Mouse (Mus musculus) intestine, embryonic 16.5 days (tissue): ENCODE results near the gene Lrrc4b. TPM values are rescaled to one million over a fixed set of nuclear protein-coding genes. Genes with fewer than 3 reads are reported as not detected.
A peak's percentile ranks its signal among the peaks of the same experiment; 100 is the strongest.

Experiments used
- ATAC-seq: fragments of 200-750 bp; cut with Nextera tagmentation; 2 replicates; pipeline ENCODE4 v1.8.0; 2017; ENCODE audit warnings: moderate TSS enrichment, moderate library complexity
- H3K27ac ChIP-seq: fragments of 300-500 bp; sonication (generic); 2 replicates; pipeline ENCODE4 v1.5.1; 2014; ENCODE audit warnings: mild to moderate bottlenecking, low read length
- H3K27me3 ChIP-seq: fragments of 300-500 bp; sonication (generic); replicated peaks from 2 replicates; pipeline ENCODE4 v1.6.1; 2014; ENCODE audit warnings: low read length, control low read depth, mixed read lengths; ENCODE audit not compliant: control insufficient read depth, insufficient read depth
- H3K36me3 ChIP-seq: fragments of 300-500 bp; sonication (generic); 2 replicates; pipeline ENCODE4 v1.6.1; 2014; ENCODE audit warnings: low read length, control low read depth; ENCODE audit not compliant: control insufficient read depth, insufficient read depth
- H3K4me1 ChIP-seq: fragments of 300-500 bp; sonication (generic); 2 replicates; pipeline ENCODE4 v1.6.1; 2014; ENCODE audit warnings: low read length, control low read depth, mixed read lengths; ENCODE audit not compliant: control insufficient read depth, insufficient read depth
- H3K4me2 ChIP-seq: fragments of 300-500 bp; sonication (generic); 2 replicates; pipeline ENCODE4 v1.6.1; 2014; ENCODE audit warnings: low read depth, low read length, control low read depth
- H3K4me3 ChIP-seq: fragments of 300-500 bp; sonication (generic); 2 replicates; pipeline ENCODE4 v1.5.1; 2014; ENCODE audit warnings: mild to moderate bottlenecking, low read length
- H3K9ac ChIP-seq: fragments of 300-500 bp; sonication (generic); 2 replicates; pipeline ENCODE4 v1.6.1; 2014; ENCODE audit warnings: low read depth, low read length
- H3K9me3 ChIP-seq: fragments of 300-500 bp; sonication (generic); 2 replicates; pipeline ENCODE4 v1.6.1; 2016; ENCODE audit warnings: low read length, control low read depth; ENCODE audit not compliant: control insufficient read depth
- WGBS: fragments of 180-500 bp; shearing (Covaris S2); extraction: QIAGEN DNeasy Blood & Tissue Kit; methylation state at CpG from one replicate; pipeline ENCODE4 v1.1.7; 2014; 5-methylcytosine and 5-hydroxymethylcytosine counted together
- polyA plus RNA-seq: library from polyadenylated mRNA; unstranded; fragments of >200 nt; fragmentation: Nextera tagmentation; extraction: Ambion mirVana; gene quantifications from 2 replicates; pipeline ENCODE4 v1.2.1, GENCODE M21; 2015

Gene Lrrc4b
- polyA plus RNA-seq, 1 experiment from 2014 or later, result 0.43 TPM

DNA sequence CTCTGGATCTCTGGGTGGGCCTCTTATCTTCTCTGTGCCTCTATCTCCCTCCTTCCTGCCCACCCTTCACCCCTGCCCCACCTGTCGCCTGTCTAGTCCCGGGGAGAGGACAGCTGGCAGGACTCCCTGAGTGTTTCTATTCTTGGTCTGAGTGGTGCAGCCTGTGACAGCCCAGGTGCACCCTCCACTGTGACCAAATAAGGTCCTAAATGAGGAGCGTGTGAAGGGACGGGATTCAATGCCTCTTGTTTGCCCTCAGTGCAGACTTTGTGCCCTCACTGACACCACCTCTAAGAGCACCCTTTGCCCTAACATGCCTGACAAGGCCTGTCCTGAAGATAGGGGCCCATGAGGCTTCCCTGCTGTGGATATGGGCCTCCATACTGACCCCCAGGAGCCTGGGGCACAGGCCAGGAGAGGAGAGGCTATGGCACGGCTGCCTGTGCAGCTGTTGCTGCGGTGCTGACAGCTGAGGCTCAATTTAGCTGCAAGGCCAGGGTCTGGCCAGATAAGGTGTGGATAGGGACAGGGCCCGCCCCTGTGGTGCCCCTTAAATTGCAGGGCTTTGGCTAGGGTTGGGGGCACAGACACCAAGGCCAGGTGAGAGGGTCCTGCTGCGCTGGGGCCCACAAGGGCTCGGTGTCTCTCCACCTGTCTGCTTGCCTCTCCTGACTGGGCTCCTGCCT lies 44.3 kb downstream of the Lrrc4b start:
- Histone ChIP-seq H3K9ac (peak overlapping the region; percentile 46), H3K4me1 (peaks cover 19% of the 10 kb centered on the region), H3K9me3 (no peaks in the 10 kb centered on the region), H3K27ac (peak overlapping the region; percentile 31; the same call in 1 of the 2 replicates), H3K27me3 (no peaks in the 10 kb centered on the region; the same call in 1 of the 2 replicates), H3K36me3 (0 out of 2 replicates have a peak, but pooled peaks cover 4% of the 10 kb centered on the region), H3K4me2 (no peak overlapping the region), H3K4me3 (no peak overlapping the region)
- peak; percentile 27 for ATAC-seq
- WGBS, result 42% methylated on average over 9 of the region's 9 CpGs

DNA sequence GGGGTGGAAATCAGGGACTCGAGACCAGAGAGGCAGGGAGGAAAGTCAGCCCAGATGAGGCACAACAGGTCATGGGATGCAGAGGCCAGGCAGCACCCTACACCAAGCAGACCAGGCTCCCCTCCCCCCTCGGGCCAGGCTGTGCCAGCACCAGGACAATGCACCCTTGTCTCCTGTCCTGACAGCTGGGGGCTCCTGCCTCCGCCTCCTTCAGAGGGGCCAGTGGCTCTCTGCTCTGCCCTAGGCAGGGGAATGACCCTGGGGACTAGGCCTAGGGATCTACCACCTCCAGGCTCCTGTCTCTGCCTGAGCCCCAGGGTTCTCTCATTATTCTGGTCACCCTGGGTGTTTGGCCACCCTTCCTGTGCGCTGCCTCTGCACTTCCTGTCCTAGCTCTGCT lies 45.6 kb downstream of the Lrrc4b start:
- Histone ChIP-seq H3K4me3 (no peak overlapping the region), H3K27ac (no peak overlapping the region), H3K36me3 (0 out of 2 replicates have a peak, but pooled peaks cover 4% of the 10 kb centered on the region), H3K9ac (peak overlapping the region; percentile 27; the same call in 1 of the 2 replicates), H3K4me2 (no peak overlapping the region), H3K27me3 (no peaks in the 10 kb centered on the region; the same call in 1 of the 2 replicates), H3K9me3 (no peaks in the 10 kb centered on the region), H3K4me1 (peaks cover 11% of the 10 kb centered on the region)
- peak; percentile 23 for ATAC-seq
- 19% methylated on average over 4 of the region's 4 CpGs for WGBS

DNA sequence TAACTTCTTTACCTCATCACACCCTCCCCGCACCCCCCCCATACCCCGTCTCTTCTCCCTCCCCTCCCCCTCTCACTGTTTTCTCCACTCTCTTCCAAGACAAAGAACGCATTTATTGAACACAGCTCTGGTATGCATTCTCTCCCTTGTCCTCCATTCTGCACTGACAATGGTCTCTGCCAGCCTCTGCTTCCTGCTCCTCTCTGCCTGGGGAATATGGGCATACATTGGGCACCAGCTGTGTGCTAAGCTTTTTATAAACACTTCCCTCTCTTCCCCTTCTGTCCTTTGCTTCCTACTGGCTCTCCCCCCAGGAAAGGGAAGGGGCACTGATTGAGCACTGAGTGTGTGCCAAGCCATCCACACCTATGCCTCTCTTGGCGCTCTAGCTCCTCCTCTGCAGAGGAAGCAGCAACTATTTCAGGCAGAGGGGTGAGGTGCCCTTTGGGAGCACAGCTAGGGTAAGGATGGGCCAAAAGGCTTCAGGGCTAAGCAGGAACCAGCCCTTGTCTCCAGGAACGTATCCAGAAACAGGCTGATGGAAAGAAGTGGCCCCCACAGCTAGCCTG lies 46.3 kb downstream of the Lrrc4b start:
- H3K9ac ChIP-seq, result no peak overlapping the region
- 41% methylated on average over 5 of the region's 5 CpGs for WGBS
- H3K4me2 ChIP-seq, result no peak overlapping the region
- peaks cover 3% of the 10 kb centered on the region; the same call in 1 of the 2 replicates for H3K27me3 ChIP-seq
- no peaks in the 10 kb centered on the region for H3K9me3 ChIP-seq
- ATAC-seq, result no peak
- H3K4me3 ChIP-seq, result no peak overlapping the region
- no peak overlapping the region for H3K27ac ChIP-seq
- H3K36me3 ChIP-seq, result 0 out of 2 replicates have a peak, but pooled peaks cover 4% of the 10 kb centered on the region
- H3K4me1 ChIP-seq, result peaks cover 11% of the 10 kb centered on the region

DNA sequence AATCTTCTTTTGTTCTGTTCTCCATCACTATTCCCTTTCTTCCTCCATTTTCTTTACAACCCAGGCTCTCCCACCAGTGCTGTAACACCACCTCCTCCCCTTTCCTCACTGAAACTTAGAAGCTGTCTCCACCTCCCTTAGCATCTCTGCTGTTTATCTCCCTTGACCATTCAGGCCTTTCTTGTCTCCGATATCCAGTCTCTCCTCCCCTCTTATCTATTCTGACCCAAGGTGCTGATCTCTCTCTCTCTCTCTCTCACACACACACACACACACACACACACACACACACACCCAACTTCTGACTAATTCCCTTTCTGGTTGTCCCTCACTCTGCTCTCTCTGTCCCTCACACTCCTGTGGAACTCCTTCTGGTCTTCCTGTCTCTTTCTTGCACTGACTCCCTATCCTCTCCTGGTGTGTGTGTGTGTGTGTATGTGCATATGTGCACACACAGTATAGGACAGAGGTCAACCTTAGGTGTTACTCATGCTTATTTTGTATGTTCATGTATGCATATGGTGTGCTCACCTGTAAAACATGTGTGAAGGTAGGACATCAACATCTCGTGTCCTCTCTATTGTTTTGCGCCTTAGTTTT lies 54.1 kb downstream of the Lrrc4b start:
- Histone ChIP-seq H3K9ac (no peak overlapping the region), H3K9me3 (no peaks in the 10 kb centered on the region), H3K4me2 (no peak overlapping the region), H3K4me3 (no peak overlapping the region), H3K4me1 (no peaks in the 10 kb centered on the region), H3K36me3 (no peaks in the 10 kb centered on the region), H3K27me3 (peaks cover 3% of the 10 kb centered on the region; the same call in 1 of the 2 replicates), H3K27ac (no peak overlapping the region)
- ATAC-seq, result peak; percentile 56; the same call in 1 of the 2 replicates
- 71% methylated on average over 3 of the region's 3 CpGs for WGBS

DNA sequence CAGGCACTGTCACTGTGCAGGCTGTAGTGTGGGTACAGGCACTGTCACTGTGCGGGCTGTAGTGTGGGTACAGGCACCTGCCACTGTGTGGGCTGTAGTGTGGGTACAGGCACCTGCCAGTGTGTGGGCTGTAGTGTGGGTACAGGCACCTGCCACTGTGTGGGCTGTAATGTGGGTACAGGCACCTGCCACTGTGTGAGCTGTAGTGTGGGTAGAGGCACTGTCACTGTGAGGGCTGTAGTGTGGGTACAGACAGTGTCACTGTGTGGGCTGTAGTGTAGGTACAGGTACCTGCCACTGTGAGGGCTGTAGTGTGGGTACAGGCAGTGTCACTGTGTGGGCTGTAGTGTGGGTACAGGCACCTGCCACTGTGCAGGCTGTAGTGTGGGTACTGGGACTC lies 55.3 kb downstream of the Lrrc4b start:
- ATAC-seq, result no peak
- Histone ChIP-seq H3K27ac (no peak overlapping the region), H3K27me3 (peaks cover 3% of the 10 kb centered on the region; the same call in 1 of the 2 replicates), H3K36me3 (no peaks in the 10 kb centered on the region), H3K4me2 (no peak overlapping the region), H3K4me1 (no peaks in the 10 kb centered on the region), H3K9ac (no peak overlapping the region), H3K9me3 (no peaks in the 10 kb centered on the region), H3K4me3 (no peak overlapping the region)
- WGBS, result 100% methylated on average over 1 of the region's 1 CpGs

DNA sequence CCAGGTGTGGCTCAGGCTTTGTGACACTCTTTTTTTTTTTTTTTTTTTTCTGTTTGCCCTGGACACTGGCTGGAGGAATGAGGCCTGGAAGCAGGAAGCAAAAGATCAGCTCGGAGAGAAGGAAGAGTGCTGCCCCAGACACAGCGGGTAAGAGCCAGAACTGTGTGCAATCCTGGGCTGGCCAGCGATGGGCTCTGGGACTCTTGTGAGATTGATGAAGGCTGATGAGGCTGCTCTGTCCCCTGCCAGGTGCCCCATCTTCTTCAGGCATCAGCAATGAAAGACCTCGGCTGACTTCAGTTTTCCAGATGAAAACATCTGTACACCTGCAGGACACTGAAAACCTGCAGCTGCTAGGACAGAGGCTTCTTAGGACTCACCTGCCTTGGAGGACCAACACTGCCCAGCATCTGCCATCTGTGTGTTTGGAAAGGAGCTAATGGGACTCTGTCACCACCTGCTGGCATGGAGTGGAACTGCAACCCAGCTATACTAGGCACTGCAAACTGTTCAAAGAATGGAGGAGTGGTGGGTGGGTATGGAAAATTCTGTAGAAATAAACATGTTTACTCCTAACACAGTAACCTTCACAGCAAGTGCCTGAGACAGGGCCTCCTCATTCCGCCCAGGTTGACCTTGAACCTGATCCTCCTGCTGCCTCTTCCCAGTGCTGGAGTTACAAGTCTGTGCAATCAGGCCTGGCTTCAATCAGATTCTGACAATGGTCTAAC lies 56.2 kb downstream of the Lrrc4b start:
- no peak overlapping the region for H3K4me3 ChIP-seq
- no peaks in the 10 kb centered on the region for H3K9me3 ChIP-seq
- no peak overlapping the region for H3K27ac ChIP-seq
- H3K27me3 ChIP-seq, result no peaks in the 10 kb centered on the region; the same call in 1 of the 2 replicates
- no peaks in the 10 kb centered on the region for H3K4me1 ChIP-seq
- no peak overlapping the region for H3K9ac ChIP-seq
- no peak overlapping the region for H3K4me2 ChIP-seq
- peak; percentile 72 for ATAC-seq
- 32% methylated on average over 5 of the region's 5 CpGs for WGBS
- no peaks in the 10 kb centered on the region; the same call in 1 of the 2 replicates for H3K36me3 ChIP-seq

DNA sequence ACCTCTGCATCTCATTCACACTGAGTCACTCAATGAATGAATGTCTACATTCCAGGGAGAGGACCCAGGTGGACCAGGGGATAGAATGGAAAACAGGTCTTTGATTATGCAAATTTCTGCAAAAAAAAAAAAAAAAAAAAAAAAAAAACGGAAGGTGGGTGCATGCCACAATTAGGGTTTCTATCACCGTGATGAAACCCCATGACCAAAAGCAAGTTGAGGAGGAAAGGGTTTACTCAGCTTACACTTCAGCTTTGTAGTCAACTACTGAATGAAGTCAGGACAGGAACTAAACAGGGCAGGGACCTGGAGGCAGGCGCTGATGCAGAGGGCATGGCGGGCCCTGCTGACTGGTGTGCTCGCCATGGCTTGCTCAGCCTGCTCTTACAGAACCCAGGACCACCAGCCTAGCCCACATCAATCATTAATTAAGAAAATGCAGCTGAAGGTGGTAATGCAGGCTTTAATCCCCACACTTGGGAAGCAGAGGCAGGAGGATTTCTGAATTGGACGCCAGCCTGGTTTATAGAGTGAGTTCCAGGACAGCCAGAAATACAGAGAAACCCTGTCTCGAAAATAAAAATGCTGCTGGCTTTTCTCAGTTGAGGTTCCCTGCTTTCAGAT lies 56.9 kb downstream of the Lrrc4b start:
- no peaks in the 10 kb centered on the region; the same call in 1 of the 2 replicates for H3K36me3 ChIP-seq
- no peak for ATAC-seq
- no peaks in the 10 kb centered on the region; the same call in 1 of the 2 replicates for H3K27me3 ChIP-seq
- H3K9ac ChIP-seq, result no peak overlapping the region
- H3K4me1 ChIP-seq, result no peaks in the 10 kb centered on the region
- H3K9me3 ChIP-seq, result no peaks in the 10 kb centered on the region
- 66% methylated on average over 7 of the region's 7 CpGs for WGBS
- H3K4me2 ChIP-seq, result no peak overlapping the region
- H3K4me3 ChIP-seq, result no peak overlapping the region
- H3K27ac ChIP-seq, result no peak overlapping the region

DNA sequence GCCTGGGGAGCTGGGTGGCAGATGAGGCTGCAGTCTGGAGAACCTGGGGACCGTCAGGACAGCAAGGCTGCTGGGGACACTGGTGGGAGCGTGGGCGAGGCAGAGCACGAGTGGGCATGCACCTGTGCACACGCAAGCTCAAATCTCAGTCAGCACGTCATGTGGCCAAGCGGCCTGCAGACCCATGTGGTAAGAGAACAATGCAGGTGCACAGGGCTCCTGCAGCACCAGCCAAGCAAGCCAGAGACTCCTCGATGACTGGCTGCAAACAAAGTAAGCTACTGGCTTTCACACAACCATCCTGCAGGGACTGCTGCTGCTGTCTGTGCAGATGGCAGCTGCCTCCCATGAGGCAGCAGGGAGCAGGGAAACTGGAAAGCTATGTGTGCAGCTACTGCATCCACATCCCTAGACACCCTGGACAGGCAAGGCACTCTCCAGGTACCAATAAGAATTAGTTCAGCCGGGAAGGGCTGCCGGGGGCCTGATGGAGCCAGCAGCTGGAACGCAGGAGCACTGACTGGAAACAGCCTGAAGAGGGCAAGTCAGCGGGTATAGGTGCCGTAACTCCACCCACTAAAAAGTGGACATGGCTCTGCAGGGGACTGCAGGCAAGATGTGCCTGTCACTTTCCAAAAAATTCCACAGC lies 58.2 kb downstream of the Lrrc4b start:
- ATAC-seq, result no peak
- WGBS, result 66% methylated on average over 13 of the region's 13 CpGs
- Histone ChIP-seq H3K9me3 (no peaks in the 10 kb centered on the region), H3K9ac (no peak overlapping the region), H3K27me3 (no peaks in the 10 kb centered on the region; the same call in 1 of the 2 replicates), H3K4me1 (no peaks in the 10 kb centered on the region), H3K4me3 (no peak overlapping the region), H3K36me3 (peaks cover 4% of the 10 kb centered on the region), H3K4me2 (no peak overlapping the region), H3K27ac (no peak overlapping the region)
